Mouse (Mus musculus) forebrain, embryonic 14.5 days (tissue): ENCODE results near the gene 1300017J02Rik. TPM values are rescaled to one million over a fixed set of nuclear protein-coding genes. Genes with fewer than 3 reads are reported as not detected.

ENCODE experiments used
- ATAC-seq: fragments of 200-750 bp; cut with Nextera tagmentation; 2 replicates; pipeline ENCODE4 v1.8.0; 2017; ENCODE audit warnings: mild to moderate bottlenecking, moderate library complexity
- DNase-seq: peaks from one replicate; pipeline ENCODE4 v3.0.0-alpha.2; 2015; ENCODE audit warnings: low spot score
- H3K27ac ChIP-seq: fragments of 300-500 bp; sonication (generic); 2 replicates; pipeline ENCODE4 v1.5.1; 2014; ENCODE audit warnings: low read depth, mild to moderate bottlenecking, control low read depth, low read length, moderate library complexity
- H3K27me3 ChIP-seq: fragments of 300-500 bp; sonication (generic); replicated peaks from 2 replicates; pipeline ENCODE4 v1.6.1; 2014; ENCODE audit warnings: low read length, control low read depth, mixed read lengths; ENCODE audit not compliant: control insufficient read depth, insufficient read depth
- H3K36me3 ChIP-seq: fragments of 300-500 bp; sonication (generic); 2 replicates; pipeline ENCODE4 v1.6.1; 2014; ENCODE audit warnings: low read length, control low read depth; ENCODE audit not compliant: control insufficient read depth, insufficient read depth
- H3K4me1 ChIP-seq: fragments of 300-500 bp; sonication (generic); 2 replicates; pipeline ENCODE4 v1.6.1; 2014; ENCODE audit warnings: antibody characterized with exemption, low read length, control low read depth; ENCODE audit not compliant: control insufficient read depth, insufficient read depth
- H3K4me2 ChIP-seq: fragments of 300-500 bp; sonication (generic); 2 replicates; pipeline ENCODE4 v1.6.1; 2014; ENCODE audit warnings: mild to moderate bottlenecking, control low read depth, low read length
- H3K4me3 ChIP-seq: fragments of 300-500 bp; sonication (generic); 2 replicates; pipeline ENCODE4 v1.5.1; 2014; ENCODE audit warnings: low read depth, low read length, control low read depth
- H3K9ac ChIP-seq: fragments of 300-500 bp; sonication (generic); 2 replicates; pipeline ENCODE4 v1.6.1; 2014; ENCODE audit warnings: mild to moderate bottlenecking, low read length, control low read depth, moderate library complexity
- H3K9me3 ChIP-seq: fragments of 300-500 bp; sonication (generic); replicated peaks from 2 replicates; pipeline ENCODE4 v1.6.1; 2016; ENCODE audit warnings: low read length, control low read depth, mixed read lengths; ENCODE audit not compliant: control insufficient read depth
- WGBS: fragments of 180-500 bp; shearing (Covaris S2); extraction: QIAGEN DNeasy Blood & Tissue Kit; methylation state at CpG from one replicate; pipeline ENCODE4 v1.1.7; 2014; 5-methylcytosine and 5-hydroxymethylcytosine counted together
- polyA plus RNA-seq: library from polyadenylated mRNA; unstranded; fragments of >200 nt; fragmentation: Nextera tagmentation; extraction: Ambion mirVana; gene quantifications from 2 replicates; pipeline ENCODE4 v1.2.1, GENCODE M21; 2014

Gene 1300017J02Rik
- polyA plus RNA-seq, 1 experiment from 2014 or later = 0.29 TPM

DNA sequence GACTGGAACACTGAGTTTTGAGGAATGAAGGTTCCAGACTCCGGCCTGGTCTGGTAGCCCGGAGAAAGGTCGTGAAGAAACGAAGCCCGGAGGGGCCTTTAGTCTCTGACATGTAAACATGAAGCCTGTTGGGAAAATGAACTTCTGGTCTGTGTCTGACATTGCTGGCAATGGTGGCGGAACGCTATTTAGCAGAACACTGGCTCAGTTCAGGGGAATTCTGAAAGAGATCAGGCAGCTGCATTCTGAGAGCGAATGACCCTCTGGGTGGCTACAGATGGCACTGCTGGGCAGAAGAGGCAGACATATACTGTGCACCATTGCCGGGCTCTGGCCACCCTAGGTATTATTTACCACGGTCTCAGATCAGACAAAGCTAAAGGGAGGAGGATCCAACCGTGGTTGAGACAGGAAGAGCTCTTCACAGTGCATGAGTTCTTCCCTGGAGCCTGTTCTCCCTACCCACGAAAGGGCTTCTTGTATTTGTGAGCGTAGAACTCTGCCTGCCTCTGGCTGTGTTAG lies 17.9 kb downstream of the 1300017J02Rik start:
- DNase-seq (no peak), ATAC-seq (no peak)
- no peaks in the 10 kb centered on the region for H3K36me3 ChIP-seq
- no peak overlapping the region for H3K27ac ChIP-seq
- H3K9ac ChIP-seq = no peak overlapping the region
- H3K27me3 ChIP-seq = no peaks in the 10 kb centered on the region
- H3K4me2 ChIP-seq = no peak overlapping the region
- no peaks in the 10 kb centered on the region for H3K9me3 ChIP-seq
- no peak overlapping the region for H3K4me3 ChIP-seq
- whole genome bisulfite sequencing = 85% methylated on average over 13 of the region's 13 CpGs
- H3K4me1 ChIP-seq = no peaks in the 10 kb centered on the region

- WGBS = 69% methylated on average over 4 of the region's 4 CpGs
- no peak for ATAC-seq
- H3K4me1 ChIP-seq = no peaks in the 10 kb centered on the region
- no peak for DNase-seq
- H3K4me3 ChIP-seq = no peak overlapping the region
- no peaks in the 10 kb centered on the region for H3K36me3 ChIP-seq
- no peak overlapping the region for H3K9ac ChIP-seq
- no peaks in the 10 kb centered on the region for H3K9me3 ChIP-seq
- H3K4me2 ChIP-seq = no peak overlapping the region
- no peak overlapping the region for H3K27ac ChIP-seq
- no peaks in the 10 kb centered on the region for H3K27me3 ChIP-seq
These were observed 18.5 kb downstream of the 1300017J02Rik start for GRCm38 (mm10) chr9:103286396-103286795.

DNA sequence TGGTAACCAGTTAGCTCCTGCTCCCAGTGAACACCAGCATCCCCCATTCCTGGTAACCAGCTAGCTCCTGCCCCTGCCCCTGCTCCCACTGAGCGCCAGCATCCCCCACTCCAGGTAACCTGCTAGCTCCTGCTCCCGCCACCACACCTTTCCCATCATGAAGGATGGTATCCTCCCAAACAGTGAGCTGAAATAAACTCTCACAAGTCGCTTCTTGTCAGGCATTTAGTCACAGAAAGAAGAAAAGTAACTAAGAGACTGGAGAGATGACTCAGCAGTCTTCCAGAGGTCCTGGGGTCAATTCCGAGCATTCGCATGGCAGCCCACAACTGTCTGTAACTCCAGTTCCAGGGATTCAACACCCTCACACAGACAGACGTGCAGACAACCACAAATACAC lies 28.0 kb downstream of the 1300017J02Rik start:
- Histone ChIP-seq H3K9ac (no peak overlapping the region), H3K27me3 (no peaks in the 10 kb centered on the region), H3K4me1 (no peaks in the 10 kb centered on the region), H3K9me3 (no peaks in the 10 kb centered on the region), H3K36me3 (no peaks in the 10 kb centered on the region), H3K4me2 (no peak overlapping the region), H3K4me3 (no peak overlapping the region), H3K27ac (no peak overlapping the region)
- no peak for DNase-seq
- WGBS = 88% methylated on average over 6 of the region's 6 CpGs
- ATAC-seq = no peak

- Histone ChIP-seq H3K27ac (no peak overlapping the region), H3K4me2 (no peak overlapping the region), H3K36me3 (no peaks in the 10 kb centered on the region), H3K27me3 (no peaks in the 10 kb centered on the region), H3K4me3 (no peak overlapping the region), H3K9me3 (no peaks in the 10 kb centered on the region), H3K9ac (no peak overlapping the region), H3K4me1 (0 out of 2 replicates have a peak, but pooled peaks cover 4% of the 10 kb centered on the region)
- WGBS = 63% methylated on average over 1 of the region's 1 CpGs
- ATAC-seq (no peak), DNase-seq (no peak)
These were observed 29.2 kb downstream of the 1300017J02Rik start for GRCm38 (mm10) chr9:103275676-103276075.

GRCm38 (mm10) chr9:103274819-103275218 lies 30.1 kb downstream of the 1300017J02Rik start:
- Histone ChIP-seq H3K9ac (no peak overlapping the region), H3K4me1 (0 out of 2 replicates have a peak, but pooled peaks cover 4% of the 10 kb centered on the region), H3K9me3 (no peaks in the 10 kb centered on the region), H3K4me2 (no peak overlapping the region), H3K27ac (no peak overlapping the region), H3K4me3 (no peak overlapping the region), H3K27me3 (no peaks in the 10 kb centered on the region), H3K36me3 (no peaks in the 10 kb centered on the region)
- no peak for DNase-seq
- ATAC-seq = no peak
- 86% methylated on average over 8 of the region's 8 CpGs for WGBS

DNA sequence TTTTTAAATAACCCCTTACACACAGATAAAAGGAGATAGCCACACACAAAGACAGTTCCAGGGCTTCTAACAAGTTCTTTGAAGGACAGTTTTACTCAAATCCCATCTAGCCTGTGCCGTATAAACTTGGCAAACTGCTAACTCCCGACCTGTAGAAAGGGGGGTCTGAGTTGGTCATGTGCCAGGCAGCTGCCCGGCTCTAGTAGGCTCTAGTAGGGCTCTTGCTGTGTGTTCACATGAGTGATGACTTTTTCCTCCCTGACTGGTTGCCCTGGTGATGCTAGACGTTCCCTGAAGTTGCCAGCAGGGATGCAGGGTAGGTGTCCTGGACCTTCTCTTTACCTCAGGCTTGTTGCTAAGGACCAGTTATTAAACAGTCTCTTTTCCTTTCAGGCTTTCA lies 33.8 kb downstream of the 1300017J02Rik start:
- WGBS = 15% methylated on average over 4 of the region's 4 CpGs
- Histone ChIP-seq H3K9ac (no peak overlapping the region), H3K4me3 (no peak overlapping the region), H3K27me3 (no peaks in the 10 kb centered on the region), H3K4me2 (no peak overlapping the region), H3K36me3 (no peaks in the 10 kb centered on the region), H3K4me1 (0 out of 2 replicates have a peak, but pooled peaks cover 4% of the 10 kb centered on the region), H3K27ac (no peak overlapping the region), H3K9me3 (no peaks in the 10 kb centered on the region)
- ATAC-seq = no peak
- peak; percentile 36 for DNase-seq

DNA sequence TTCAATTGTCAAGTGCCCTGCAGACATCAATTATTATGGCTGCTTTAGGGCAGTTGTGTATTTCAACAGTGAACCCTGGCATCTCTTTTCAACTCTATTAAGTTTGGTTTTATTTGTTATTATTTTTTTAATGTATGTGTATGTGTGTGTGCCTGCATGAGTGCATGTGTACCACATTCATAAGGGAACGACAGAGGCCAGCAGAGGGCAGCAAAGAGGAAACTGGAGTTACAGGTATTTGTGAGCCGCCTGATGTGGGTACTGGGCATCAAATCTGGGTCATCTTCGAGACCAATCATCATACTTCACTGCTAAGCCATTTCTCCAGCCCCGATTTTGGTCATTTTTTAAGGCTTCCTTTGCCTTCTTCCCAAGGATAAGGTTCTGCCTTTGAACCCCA lies 39.1 kb downstream of the 1300017J02Rik start:
- DNase-seq (no peak), ATAC-seq (no peak)
- no peaks in the 10 kb centered on the region for H3K9me3 ChIP-seq
- H3K27me3 ChIP-seq = no peaks in the 10 kb centered on the region
- no peak overlapping the region for H3K4me2 ChIP-seq
- H3K4me1 ChIP-seq = no peaks in the 10 kb centered on the region
- H3K9ac ChIP-seq = no peak overlapping the region
- H3K36me3 ChIP-seq = no peaks in the 10 kb centered on the region
- no peak overlapping the region for H3K4me3 ChIP-seq
- H3K27ac ChIP-seq = no peak overlapping the region
- 89% methylated on average over 4 of the region's 4 CpGs for WGBS

DNA sequence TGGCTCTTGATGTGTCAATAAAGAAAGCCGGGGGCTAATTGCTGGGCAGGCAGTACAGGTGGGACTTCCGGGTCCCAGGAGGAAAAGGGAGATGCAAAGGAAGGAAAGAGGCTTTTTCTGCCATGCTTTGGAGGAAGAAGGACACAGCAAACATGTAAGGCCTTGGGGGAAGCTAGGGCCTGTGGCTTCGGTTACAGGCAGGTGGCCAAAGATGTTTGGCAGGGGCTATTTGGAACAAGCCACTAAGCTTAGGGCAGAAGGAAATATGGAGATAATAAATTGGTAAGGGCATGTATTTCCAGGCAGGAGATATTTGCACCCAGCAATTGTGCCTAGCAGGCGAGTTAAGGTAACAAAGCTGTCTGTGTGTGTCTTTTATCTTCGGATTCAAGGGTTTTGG lies 52.0 kb downstream of the 1300017J02Rik start:
- Histone ChIP-seq H3K9ac (no peak overlapping the region), H3K9me3 (no peaks in the 10 kb centered on the region), H3K4me2 (no peak overlapping the region), H3K27me3 (no peaks in the 10 kb centered on the region), H3K27ac (no peak overlapping the region), H3K4me3 (no peak overlapping the region), H3K4me1 (no peaks in the 10 kb centered on the region), H3K36me3 (no peaks in the 10 kb centered on the region)
- no peak for DNase-seq
- 85% methylated on average over 5 of the region's 5 CpGs for WGBS
- ATAC-seq = no peak

DNA sequence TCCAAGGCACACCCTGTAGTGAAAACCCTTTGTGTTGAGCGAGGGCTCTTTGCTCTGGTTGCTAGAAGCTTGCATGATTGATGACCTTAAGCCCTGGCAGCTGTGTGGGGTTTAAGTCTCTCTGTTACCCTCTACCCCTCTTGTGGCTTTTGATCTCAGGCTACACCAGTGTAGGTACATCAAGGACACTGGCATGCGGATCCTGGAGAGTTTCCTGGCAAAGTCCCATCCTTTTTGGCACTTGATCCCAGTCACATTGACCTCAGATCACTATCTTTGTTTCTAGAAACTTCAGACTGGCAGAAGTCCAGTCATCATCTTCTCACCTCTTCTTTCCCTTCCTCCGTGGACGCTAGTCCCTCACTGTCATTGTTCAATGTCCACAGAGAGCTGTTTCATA lies 56.3 kb downstream of the 1300017J02Rik start:
- Histone ChIP-seq H3K9me3 (no peaks in the 10 kb centered on the region), H3K36me3 (no peaks in the 10 kb centered on the region), H3K27me3 (no peaks in the 10 kb centered on the region), H3K27ac (no peak overlapping the region), H3K4me2 (no peak overlapping the region), H3K9ac (no peak overlapping the region), H3K4me1 (no peaks in the 10 kb centered on the region), H3K4me3 (no peak overlapping the region)
- DNase-seq (no peak), ATAC-seq (no peak)
- 61% methylated on average over 4 of the region's 4 CpGs for WGBS
